In the genomic region with DNA sequence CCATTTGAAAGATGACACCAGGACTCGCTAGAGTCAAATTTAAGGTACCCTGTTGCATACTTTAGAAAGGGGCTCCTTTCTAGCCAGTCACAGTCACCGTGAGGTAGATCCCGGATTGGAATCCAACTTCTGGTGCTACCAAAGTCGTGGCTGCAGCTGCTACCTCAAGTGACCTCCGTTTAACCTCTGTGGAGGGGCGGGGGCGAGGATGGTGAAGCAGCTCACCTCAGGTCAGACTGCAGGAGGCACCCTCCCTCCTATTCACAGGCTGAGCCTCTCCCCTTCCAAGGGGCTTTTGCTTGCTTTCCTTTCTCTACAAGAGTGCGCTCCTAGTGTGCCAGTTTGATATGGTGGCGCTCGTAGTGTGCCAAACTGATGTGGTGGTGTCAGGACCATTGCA, we compare ENCODE assay signal across 28 mouse cellular contexts. TPM values are rescaled to one million over a fixed set of nuclear protein-coding genes. Genes with fewer than 3 reads are reported as not detected.
DNase-seq lines count a peak whose midpoint lies in the region; TF ChIP-seq lines count a peak whose summit lies in the region.
"Had no signal": no experiment of that assay in that cellular context is flagged by ENCODE, and none has a peak within 500 bp of the region (broad histone marks: within the 10 kb centered on the region; RNA-seq: fewer than 3 reads in every experiment).

A gene (plus strand): TSS at position 208 of the 400 bp plus-strand sequence.

- no peak for TF ChIP-seq POLR2A in testis, adult 2 months (IDR thresholded peaks at IDR 0.05; ENCODE audit: control insufficient read depth, low read depth, low read length)

- H3K36me3 ChIP-seq in testis, adult 2 months (ENCODE audit: control insufficient read depth, insufficient read depth, low read length): no peaks in the 10 kb centered on the region
- H3K36me3 ChIP-seq: embryonic facial prominence, embryonic 12.5 days; embryonic facial prominence, embryonic 15.5 days; hindbrain, embryonic 12.5 days; hindbrain, embryonic 15.5 days had no signal

- no peak for TF ChIP-seq CTCF in testis, adult 2 months (IDR thresholded peaks at IDR 0.05; ENCODE audit: control insufficient read depth, insufficient read depth, insufficient replicate concordance, low read depth, low read length)

- peaks cover 2% of the 10 kb centered on the region; the same call in 1 of the 2 replicates for H3K27me3 ChIP-seq in testis, adult 2 months (ENCODE audit: control insufficient read depth, insufficient read depth, low read length)
- H3K27me3 ChIP-seq: embryonic facial prominence, embryonic 12.5 days; embryonic facial prominence, embryonic 15.5 days; forebrain, embryonic 13.5 days; hindbrain, embryonic 12.5 days; hindbrain, embryonic 15.5 days had no signal

- H3K4me1 ChIP-seq in testis, adult 2 months (ENCODE audit: control insufficient read depth, insufficient read depth, low read length): peaks cover 4% of the 10 kb centered on the region
- H3K4me1 ChIP-seq: embryonic facial prominence, embryonic 15.5 days; forebrain, embryonic 13.5 days; hindbrain, embryonic 12.5 days; hindbrain, embryonic 15.5 days had no signal

- peak; percentile 22 for DNase-seq in embryo, embryonic 11 days
- DNase-seq in embryo, embryonic 10.5 days (ENCODE audit: low spot score): no peak
- DNase-seq in testis, postnatal 10 days (ENCODE audit: low spot score): no peak
- DNase-seq in ZHBTc4 (ENCODE audit: low read depth, low spot score): peak; percentile 68
- DNase-seq in testis, postnatal 14 days (ENCODE audit: low spot score): peak; percentile 79
- no peak for DNase-seq in cerebellum, adult 9-11 months
- DNase-seq in lung, postnatal 25 days (ENCODE audit: low spot score): no peak
- DNase-seq: adrenal gland, adult 2 months; adrenal gland, postnatal 14 days; cerebellum, adult 18-20 months; cerebellum, adult 9-10 months; cerebellum, postnatal 25 days; gastrocnemius, postnatal 25 days; heart, adult 18-20 months; kidney, adult 8-10 months had no signal

- H3K4me3 ChIP-seq in testis, adult 2 months (ENCODE audit: control insufficient read depth, low read depth, low read length): peak within 1 kb of the TSS; percentile 70
- H3K4me3 ChIP-seq: embryonic facial prominence, embryonic 12.5 days; embryonic facial prominence, embryonic 15.5 days; forebrain, embryonic 13.5 days; hindbrain, embryonic 12.5 days; hindbrain, embryonic 15.5 days had no signal

- H3K27ac ChIP-seq in testis, adult 2 months (ENCODE audit: control insufficient read depth, insufficient read depth, low read depth, low read length): peak within 1 kb of the TSS; percentile 45; the same call in 1 of the 2 replicates
- H3K27ac ChIP-seq: embryonic facial prominence, embryonic 12.5 days; embryonic facial prominence, embryonic 15.5 days; forebrain, embryonic 13.5 days; hindbrain, embryonic 12.5 days; hindbrain, embryonic 15.5 days had no signal

RNA-seq across cellular contexts. Expression of the gene that starts here (rescaled TPM):
- 9.3 and 9.4 TPM in 2 replicates for polyA plus RNA-seq in testis, adult 2 months (2012; rRNA removed)
- polyA plus RNA-seq: adrenal gland, adult 2 months; embryonic facial prominence, embryonic 12.5 days; embryonic facial prominence, embryonic 15.5 days; forebrain, embryonic 13.5 days; forebrain, embryonic 16.5 days; gonadal fat pad, adult 2 months; heart, embryonic 11.5 days; heart, embryonic 14.5 days; heart, postnatal 0 days; hindbrain, embryonic 12.5 days; hindbrain, embryonic 15.5 days; intestine, embryonic 14.5 days; intestine, postnatal 0 days had no signal

Comparison
In these comparisons a context has a peak if more than half of its experiments do, and no peak if none do; other contexts are left out.
1. DNase-seq: peak in embryo, embryonic 11 days (single experiment), ZHBTc4 (single experiment) and testis, postnatal 14 days (single experiment); none in embryo, embryonic 10.5 days (single experiment), testis, postnatal 10 days (single experiment), cerebellum, adult 9-11 months (single experiment) and lung, postnatal 25 days (single experiment).